Mouse (Mus musculus) midbrain, embryonic 16.5 days (tissue): ENCODE measurements around the gene Tmem60. TPM values are rescaled to one million over a fixed set of nuclear protein-coding genes. Genes with fewer than 3 reads are reported as not detected.

Experiments used
- ATAC-seq: fragments of 200-750 bp; cut with Nextera tagmentation; 2 replicates; pipeline ENCODE4 v1.8.0; 2017; ENCODE audit warnings: moderate TSS enrichment
- H3K27ac ChIP-seq: fragments of 300-500 bp; sonication (generic); 2 replicates; pipeline ENCODE4 v1.5.1; 2014; ENCODE audit warnings: mild to moderate bottlenecking, low read length, mixed read lengths
- H3K27me3 ChIP-seq: fragments of 300-500 bp; sonication (generic); 2 replicates; pipeline ENCODE4 v1.6.1; 2014; ENCODE audit warnings: low read depth, low read length, mixed read lengths; ENCODE audit not compliant: control insufficient read depth, insufficient read depth
- H3K36me3 ChIP-seq: fragments of 300-500 bp; sonication (generic); 2 replicates; pipeline ENCODE4 v1.6.1; 2014; ENCODE audit warnings: mild to moderate bottlenecking, low read length, moderate library complexity, mixed read lengths; ENCODE audit not compliant: control insufficient read depth, insufficient read depth
- H3K4me1 ChIP-seq: fragments of 300-500 bp; sonication (generic); 2 replicates; pipeline ENCODE4 v1.6.1; 2014; ENCODE audit warnings: mild to moderate bottlenecking, low read length, mixed read lengths; ENCODE audit not compliant: control insufficient read depth, insufficient read depth
- H3K4me2 ChIP-seq: fragments of 300-500 bp; sonication (generic); 2 replicates; pipeline ENCODE4 v1.6.1; 2014; ENCODE audit warnings: mild to moderate bottlenecking, low read length, mixed read lengths
- H3K4me3 ChIP-seq: fragments of 300-500 bp; sonication (generic); 2 replicates; pipeline ENCODE4 v1.5.1; 2014; ENCODE audit warnings: low read depth, mild to moderate bottlenecking, low read length, moderate library complexity, mixed read lengths
- H3K9ac ChIP-seq: fragments of 300-500 bp; sonication (generic); 2 replicates; pipeline ENCODE4 v1.6.1; 2014; ENCODE audit warnings: low read depth, low read length, mixed read lengths
- H3K9me3 ChIP-seq: fragments of 300-500 bp; sonication (generic); replicated peaks from 2 replicates; pipeline ENCODE4 v1.6.1; 2014; ENCODE audit warnings: mild to moderate bottlenecking, low read length, mixed read lengths; ENCODE audit not compliant: control insufficient read depth, poor library complexity, severe bottlenecking
- WGBS: fragments of 180-500 bp; shearing (Covaris S2); extraction: QIAGEN DNeasy Blood & Tissue Kit; methylation state at CpG from one replicate; pipeline ENCODE4 v1.1.7; 2014; 5-methylcytosine and 5-hydroxymethylcytosine counted together
- polyA plus RNA-seq: library from polyadenylated mRNA; unstranded; fragments of >200 nt; fragmentation: Nextera tagmentation; extraction: Ambion mirVana; gene quantifications from 2 replicates; pipeline ENCODE4 v1.2.1, GENCODE M21; 2015

The Tmem60 gene
- polyA plus RNA-seq, 1 experiment from 2014 or later: 61.4 TPM

GRCm38 (mm10) chr5:20897446-20898167, 15.6 kb downstream of the Tmem60 start:
- no peaks in the 10 kb centered on the region for H3K9me3 ChIP-seq
- no peaks in the 10 kb centered on the region for H3K4me1 ChIP-seq
- ATAC-seq: no peak
- no peaks in the 10 kb centered on the region for H3K27me3 ChIP-seq
- no peak overlapping the region for H3K9ac ChIP-seq
- H3K27ac ChIP-seq: no peak overlapping the region
- peaks cover 2% of the 10 kb centered on the region; the same call in 1 of the 2 replicates for H3K36me3 ChIP-seq
- no peak overlapping the region for H3K4me3 ChIP-seq
- H3K4me2 ChIP-seq: no peak overlapping the region
- WGBS: 92% methylated on average over 2 of the region's 2 CpGs

GRCm38 (mm10) chr5:20904647-20905046, 22.7 kb downstream of the Tmem60 start:
- Histone ChIP-seq H3K4me3 (no peak overlapping the region), H3K36me3 (no peaks in the 10 kb centered on the region; the same call in 1 of the 2 replicates), H3K27me3 (no peaks in the 10 kb centered on the region), H3K9ac (no peak overlapping the region), H3K4me1 (no peaks in the 10 kb centered on the region), H3K4me2 (no peak overlapping the region), H3K27ac (no peak overlapping the region), H3K9me3 (no peaks in the 10 kb centered on the region)
- WGBS: 92% methylated on average over 2 of the region's 2 CpGs
- ATAC-seq: no peak

GRCm38 (mm10) chr5:20905437-20905836, 23.4 kb downstream of the Tmem60 start:
- no peaks in the 10 kb centered on the region for H3K4me1 ChIP-seq
- no peak overlapping the region for H3K4me2 ChIP-seq
- no peak overlapping the region for H3K9ac ChIP-seq
- H3K27ac ChIP-seq: no peak overlapping the region
- ATAC-seq: no peak
- WGBS: 99% methylated on average over 2 of the region's 2 CpGs
- no peaks in the 10 kb centered on the region; the same call in 1 of the 2 replicates for H3K36me3 ChIP-seq
- H3K4me3 ChIP-seq: no peak overlapping the region
- H3K27me3 ChIP-seq: no peaks in the 10 kb centered on the region
- H3K9me3 ChIP-seq: no peaks in the 10 kb centered on the region

GRCm38 (mm10) chr5:20906191-20906590, 24.2 kb downstream of the Tmem60 start:
- H3K27me3 ChIP-seq: no peaks in the 10 kb centered on the region
- H3K9me3 ChIP-seq: no peaks in the 10 kb centered on the region
- no peaks in the 10 kb centered on the region; the same call in 1 of the 2 replicates for H3K36me3 ChIP-seq
- no peak overlapping the region for H3K27ac ChIP-seq
- no peak overlapping the region for H3K9ac ChIP-seq
- WGBS: 97% methylated on average over 7 of the region's 7 CpGs
- H3K4me3 ChIP-seq: no peak overlapping the region
- no peak for ATAC-seq
- H3K4me2 ChIP-seq: no peak overlapping the region
- no peaks in the 10 kb centered on the region for H3K4me1 ChIP-seq

- Histone ChIP-seq H3K27me3 (no peaks in the 10 kb centered on the region), H3K9me3 (no peaks in the 10 kb centered on the region), H3K27ac (no peak overlapping the region), H3K36me3 (no peaks in the 10 kb centered on the region), H3K4me2 (no peak overlapping the region), H3K9ac (no peak overlapping the region), H3K4me3 (no peak overlapping the region), H3K4me1 (no peaks in the 10 kb centered on the region)
- ATAC-seq: no peak
- 77% methylated on average over 2 of the region's 2 CpGs for WGBS
Measured at GRCm38 (mm10) chr5:20911741-20912140, 29.8 kb downstream of the Tmem60 start.

GRCm38 (mm10) chr5:20913372-20914275, 31.6 kb downstream of the Tmem60 start:
- H3K9ac ChIP-seq: no peak overlapping the region
- no peaks in the 10 kb centered on the region for H3K9me3 ChIP-seq
- peak; percentile 45; the same call in 1 of the 2 replicates for ATAC-seq
- H3K4me1 ChIP-seq: no peaks in the 10 kb centered on the region
- no peaks in the 10 kb centered on the region for H3K36me3 ChIP-seq
- H3K27me3 ChIP-seq: no peaks in the 10 kb centered on the region
- no peak overlapping the region for H3K27ac ChIP-seq
- H3K4me2 ChIP-seq: no peak overlapping the region
- no peak overlapping the region for H3K4me3 ChIP-seq
- WGBS: 73% methylated on average over 11 of the region's 11 CpGs

DNA sequence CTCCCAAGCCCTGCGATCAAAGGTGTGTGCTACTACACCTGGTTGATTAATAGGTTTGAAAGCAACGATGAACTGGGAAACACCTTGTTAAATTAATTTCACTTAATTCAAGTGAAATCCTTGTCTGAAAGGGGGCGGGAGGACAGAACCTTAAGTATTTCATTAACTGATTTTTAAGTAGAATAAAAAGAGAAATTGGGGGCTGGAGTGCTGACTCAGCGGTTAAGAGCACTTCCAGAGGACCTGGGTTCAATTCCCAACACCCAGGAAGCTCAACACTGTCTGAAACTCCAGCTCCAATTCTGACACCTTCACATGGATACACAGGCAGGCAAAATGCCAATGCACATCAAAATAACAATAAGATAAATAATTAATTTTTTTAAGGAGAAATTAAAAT, 37.0 kb downstream of the Tmem60 start:
- H3K4me2 ChIP-seq: no peak overlapping the region
- H3K27me3 ChIP-seq: no peaks in the 10 kb centered on the region
- no peaks in the 10 kb centered on the region for H3K36me3 ChIP-seq
- no peak overlapping the region for H3K4me3 ChIP-seq
- no peaks in the 10 kb centered on the region for H3K9me3 ChIP-seq
- 92% methylated on average over 4 of the region's 4 CpGs for WGBS
- no peak overlapping the region for H3K27ac ChIP-seq
- ATAC-seq: no peak
- H3K4me1 ChIP-seq: no peaks in the 10 kb centered on the region
- H3K9ac ChIP-seq: no peak overlapping the region

DNA sequence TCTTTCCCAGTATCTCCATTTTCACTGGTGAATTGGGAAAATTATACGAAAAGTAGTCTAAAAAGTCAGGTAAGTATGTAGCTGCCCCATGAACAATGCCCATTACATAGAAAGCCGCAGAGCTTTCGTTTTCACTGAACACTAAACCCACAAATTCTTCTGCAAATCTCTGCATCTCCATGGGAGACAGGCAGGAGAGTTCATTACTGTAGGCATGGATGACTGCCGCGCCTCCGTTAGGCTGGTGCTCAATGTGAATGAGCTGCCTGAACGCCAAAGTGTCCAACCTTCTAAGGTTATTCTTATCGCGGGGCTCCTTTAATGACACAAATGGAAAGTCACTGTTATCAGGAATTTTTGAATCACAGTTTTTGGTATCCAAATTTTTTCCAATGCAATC, 37.6 kb downstream of the Tmem60 start:
- no peak overlapping the region for H3K4me3 ChIP-seq
- H3K4me1 ChIP-seq: no peaks in the 10 kb centered on the region
- H3K36me3 ChIP-seq: no peaks in the 10 kb centered on the region
- H3K4me2 ChIP-seq: no peak overlapping the region
- no peak overlapping the region for H3K9ac ChIP-seq
- no peak for ATAC-seq
- 51% methylated on average over 9 of the region's 9 CpGs for WGBS
- no peaks in the 10 kb centered on the region for H3K9me3 ChIP-seq
- no peaks in the 10 kb centered on the region for H3K27me3 ChIP-seq
- no peak overlapping the region for H3K27ac ChIP-seq

DNA sequence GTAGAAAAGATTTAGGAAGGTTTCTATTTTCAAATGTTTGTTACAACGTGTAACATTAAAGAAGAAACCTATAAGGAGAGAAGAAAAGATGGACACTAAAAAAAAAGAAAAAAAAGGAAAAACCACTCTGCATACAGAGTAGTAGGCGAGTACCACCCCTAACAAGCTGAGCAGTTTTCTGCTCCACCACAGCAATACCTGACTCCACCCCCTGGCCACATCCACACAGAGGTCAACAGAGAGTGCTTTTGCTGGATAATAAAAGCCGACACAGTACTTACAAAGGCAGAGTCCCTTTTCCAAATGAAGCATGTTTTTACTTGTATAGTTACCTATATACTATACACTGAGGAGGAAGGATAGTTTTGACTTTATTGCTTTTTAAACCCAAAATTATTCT, 42.6 kb downstream of the Tmem60 start:
- no peaks in the 10 kb centered on the region for H3K36me3 ChIP-seq
- no peak overlapping the region for H3K4me3 ChIP-seq
- no peaks in the 10 kb centered on the region for H3K27me3 ChIP-seq
- H3K9me3 ChIP-seq: no peaks in the 10 kb centered on the region
- ATAC-seq: no peak
- H3K4me2 ChIP-seq: no peak overlapping the region
- WGBS: 74% methylated on average over 3 of the region's 3 CpGs
- no peak overlapping the region for H3K9ac ChIP-seq
- H3K4me1 ChIP-seq: no peaks in the 10 kb centered on the region
- no peak overlapping the region for H3K27ac ChIP-seq
